Mouse (Mus musculus) midbrain, postnatal 0 days (tissue): ENCODE measurements at regions not wholly inside any gene's neighbourhood (a gene's known extent, or its start where the extent isn't known, plus 50 kb on each side); places are given as distances from the start of the nearest gene placed in this dataset.

Experiments
- ATAC-seq: fragments of 200-750 bp; cut with Nextera tagmentation; 2 replicates; pipeline ENCODE4 v1.8.0; 2017; ENCODE audit warnings: moderate number of reproducible peaks, mild to moderate bottlenecking, moderate TSS enrichment, moderate library complexity; ENCODE audit not compliant: low FRiP score
- DNase-seq: peaks from one replicate; pipeline ENCODE4 v3.0.0-alpha.2; 2015; ENCODE audit warnings: low spot score
- H3K27ac ChIP-seq: fragments of 300-500 bp; sonication (generic); 2 replicates; pipeline ENCODE4 v1.5.1; 2014; ENCODE audit warnings: low read depth, mild to moderate bottlenecking, low read length, mixed read lengths
- H3K27me3 ChIP-seq: fragments of 300-500 bp; sonication (generic); 2 replicates; pipeline ENCODE4 v1.6.1; 2014; ENCODE audit warnings: low read length, control low read depth, mixed read lengths; ENCODE audit not compliant: insufficient read depth
- H3K36me3 ChIP-seq: fragments of 300-500 bp; sonication (generic); 2 replicates; pipeline ENCODE4 v1.6.1; 2014; ENCODE audit warnings: low read length, control low read depth, mixed read lengths; ENCODE audit not compliant: insufficient read depth
- H3K4me1 ChIP-seq: fragments of 300-500 bp; sonication (generic); 2 replicates; pipeline ENCODE4 v1.6.1; 2014; ENCODE audit warnings: mild to moderate bottlenecking, control low read depth, antibody characterized with exemption, low read length, mixed read lengths; ENCODE audit not compliant: insufficient read depth
- H3K4me2 ChIP-seq: fragments of 300-500 bp; sonication (generic); 2 replicates; pipeline ENCODE4 v1.6.1; 2014; ENCODE audit warnings: low read depth, mild to moderate bottlenecking, low read length, mixed read lengths; ENCODE audit not compliant: poor library complexity, severe bottlenecking
- H3K4me3 ChIP-seq: fragments of 300-500 bp; sonication (generic); 2 replicates; pipeline ENCODE4 v1.5.1; 2014; ENCODE audit warnings: low read depth, mild to moderate bottlenecking, low read length, moderate library complexity
- H3K9ac ChIP-seq: fragments of 300-500 bp; sonication (generic); replicated peaks from 2 replicates; pipeline ENCODE4 v1.6.1; 2014; ENCODE audit warnings: mild to moderate bottlenecking, low read length, moderate library complexity, mixed read lengths; ENCODE audit not compliant: poor library complexity, severe bottlenecking
- H3K9me3 ChIP-seq: fragments of 300-500 bp; sonication (generic); 2 replicates; pipeline ENCODE4 v1.6.1; 2016; ENCODE audit warnings: low read length, control low read depth
- CTCF ChIP-seq: IDR thresholded peaks from 2 replicates; pipeline ENCODE4 v1.5.1; 2016; ENCODE audit warnings: antibody characterized with exemption, mild to moderate bottlenecking
- WGBS: fragments of 180-500 bp; shearing (Covaris S2); extraction: QIAGEN DNeasy Blood & Tissue Kit; methylation state at CpG from one replicate; pipeline ENCODE4 v1.1.7; 2014; 5-methylcytosine and 5-hydroxymethylcytosine counted together

DNA sequence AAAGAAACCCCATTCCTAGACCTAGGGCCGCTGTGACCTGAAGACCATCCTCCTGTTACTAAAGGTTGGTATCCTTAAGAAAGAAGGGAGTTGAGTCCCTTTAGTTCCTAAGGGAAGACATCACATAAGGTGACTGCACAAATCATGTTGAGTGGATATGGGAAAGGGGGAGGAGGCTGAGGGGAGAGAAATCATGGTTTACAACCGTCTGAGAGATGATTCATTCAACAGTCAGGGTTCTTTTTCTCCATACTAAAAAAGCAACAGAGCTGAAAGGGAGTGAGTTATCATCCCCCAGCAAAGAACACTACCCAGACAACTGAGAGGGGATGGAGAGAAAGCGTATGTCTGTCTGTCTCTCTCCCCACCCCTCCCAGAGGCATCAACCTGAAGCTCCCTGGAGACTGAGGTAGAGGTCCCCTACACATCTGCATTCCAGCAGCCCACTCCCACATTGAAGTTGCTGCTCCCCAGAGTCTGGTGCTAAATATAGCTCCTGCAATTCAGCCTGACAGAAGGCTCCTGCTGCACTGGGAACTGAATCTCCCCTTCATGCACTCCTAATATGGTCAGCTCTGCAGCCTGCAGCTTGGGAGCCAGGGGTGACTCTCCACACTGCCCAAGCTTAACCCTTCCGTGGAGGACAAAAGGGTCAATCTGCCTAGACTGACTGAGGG, 123.2 kb downstream of the Dyrk2 start:
- no peaks in the 10 kb centered on the region for H3K36me3 ChIP-seq
- H3K4me1 ChIP-seq: peaks cover 5% of the 10 kb centered on the region; the same call in 1 of the 2 replicates
- no peak overlapping the region for H3K4me2 ChIP-seq
- 53% methylated on average over 4 of the region's 4 CpGs for WGBS
- H3K9ac ChIP-seq: no peak overlapping the region
- ATAC-seq (no peak), DNase-seq (no peak)
- no peak for TF ChIP-seq CTCF
- H3K4me3 ChIP-seq: no peak overlapping the region
- peak overlapping the region; percentile 51; the same call in 1 of the 2 replicates for H3K27ac ChIP-seq
- H3K9me3 ChIP-seq: no peaks in the 10 kb centered on the region
- no peaks in the 10 kb centered on the region; the same call in 1 of the 2 replicates for H3K27me3 ChIP-seq

DNA sequence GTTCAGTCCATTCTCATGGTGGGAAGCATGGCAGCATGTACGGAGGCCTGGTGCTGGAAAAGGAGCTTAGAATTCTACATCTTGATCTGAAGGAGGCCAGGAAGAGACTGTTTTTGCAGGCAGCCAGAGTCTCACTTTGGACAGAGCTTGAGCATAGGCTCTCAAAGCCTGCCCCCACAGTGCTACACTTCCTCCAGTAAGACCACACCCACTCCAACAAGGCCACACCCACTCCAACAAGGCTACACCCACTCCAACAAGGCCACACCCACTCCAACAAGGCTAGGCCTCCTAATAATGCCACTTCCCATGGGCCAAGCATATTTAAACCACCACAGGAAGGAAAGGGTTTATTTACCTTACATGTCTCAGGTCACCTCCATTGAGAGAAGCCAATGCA, 121.0 kb downstream of the Dyrk2 start:
- no peak for DNase-seq
- 95% methylated on average over 1 of the region's 1 CpGs for WGBS
- TF ChIP-seq CTCF: no peak
- ATAC-seq: no peak
- H3K36me3 ChIP-seq: no peaks in the 10 kb centered on the region
- no peak overlapping the region for H3K9ac ChIP-seq
- no peaks in the 10 kb centered on the region; the same call in 1 of the 2 replicates for H3K27me3 ChIP-seq
- no peak overlapping the region for H3K27ac ChIP-seq
- peaks cover 5% of the 10 kb centered on the region; the same call in 1 of the 2 replicates for H3K4me1 ChIP-seq
- no peaks in the 10 kb centered on the region for H3K9me3 ChIP-seq
- no peak overlapping the region for H3K4me2 ChIP-seq
- no peak overlapping the region for H3K4me3 ChIP-seq

DNA sequence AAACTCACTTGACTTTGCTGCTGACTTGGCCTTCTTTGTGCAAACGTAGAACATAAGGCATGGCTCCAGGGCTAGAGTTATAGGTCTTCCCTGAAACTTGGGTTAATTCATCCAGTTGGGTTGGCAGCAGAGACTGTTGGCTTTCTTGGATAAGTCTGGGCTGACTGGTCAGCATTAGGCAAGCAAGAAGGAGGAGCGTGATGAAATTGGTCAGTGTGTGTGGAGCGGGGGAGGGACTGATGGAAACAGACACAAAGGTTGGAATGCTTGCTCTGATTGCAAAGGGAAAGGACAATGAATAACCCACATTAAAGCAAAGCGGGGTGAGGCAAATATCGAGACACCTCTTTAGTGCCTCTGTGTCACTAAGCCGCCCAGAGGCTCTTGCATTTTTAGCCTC, 120.3 kb downstream of the Dyrk2 start:
- H3K4me1 ChIP-seq: peaks cover 5% of the 10 kb centered on the region; the same call in 1 of the 2 replicates
- H3K4me3 ChIP-seq: no peak overlapping the region
- H3K9me3 ChIP-seq: no peaks in the 10 kb centered on the region
- H3K36me3 ChIP-seq: no peaks in the 10 kb centered on the region
- no peak overlapping the region for H3K4me2 ChIP-seq
- H3K27ac ChIP-seq: no peak overlapping the region
- no peak overlapping the region for H3K9ac ChIP-seq
- TF ChIP-seq CTCF: no peak
- no peak for ATAC-seq
- no peaks in the 10 kb centered on the region; the same call in 1 of the 2 replicates for H3K27me3 ChIP-seq
- DNase-seq: no peak
- 74% methylated on average over 6 of the region's 6 CpGs for whole genome bisulfite sequencing

DNA sequence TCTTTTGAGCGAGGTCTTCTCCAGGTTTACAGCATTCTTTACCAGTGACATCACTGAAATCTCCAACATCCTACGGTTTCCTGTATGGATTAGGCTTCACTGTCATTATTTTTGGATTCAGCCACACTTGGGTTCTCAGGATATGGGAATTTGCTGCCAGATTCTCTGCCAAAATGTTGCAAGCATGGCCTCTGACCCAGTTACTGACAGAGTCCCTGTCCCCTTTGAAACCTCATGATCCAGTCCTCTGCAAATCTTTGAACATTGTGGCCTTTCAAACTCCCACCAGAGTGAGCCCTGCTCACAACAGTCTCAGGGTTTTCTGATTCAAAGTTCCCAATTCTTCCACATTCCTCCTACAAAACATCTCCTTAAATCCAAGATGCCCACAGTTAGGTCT, 118.9 kb downstream of the Dyrk2 start:
- Histone ChIP-seq H3K4me2 (no peak overlapping the region), H3K9me3 (no peaks in the 10 kb centered on the region), H3K4me1 (peaks cover 5% of the 10 kb centered on the region; the same call in 1 of the 2 replicates), H3K9ac (no peak overlapping the region), H3K27me3 (no peaks in the 10 kb centered on the region; the same call in 1 of the 2 replicates), H3K4me3 (no peak overlapping the region), H3K27ac (no peak overlapping the region), H3K36me3 (no peaks in the 10 kb centered on the region)
- 89% methylated on average over 2 of the region's 2 CpGs for WGBS
- ATAC-seq: no peak
- DNase-seq: no peak
- no peak for TF ChIP-seq CTCF

DNA sequence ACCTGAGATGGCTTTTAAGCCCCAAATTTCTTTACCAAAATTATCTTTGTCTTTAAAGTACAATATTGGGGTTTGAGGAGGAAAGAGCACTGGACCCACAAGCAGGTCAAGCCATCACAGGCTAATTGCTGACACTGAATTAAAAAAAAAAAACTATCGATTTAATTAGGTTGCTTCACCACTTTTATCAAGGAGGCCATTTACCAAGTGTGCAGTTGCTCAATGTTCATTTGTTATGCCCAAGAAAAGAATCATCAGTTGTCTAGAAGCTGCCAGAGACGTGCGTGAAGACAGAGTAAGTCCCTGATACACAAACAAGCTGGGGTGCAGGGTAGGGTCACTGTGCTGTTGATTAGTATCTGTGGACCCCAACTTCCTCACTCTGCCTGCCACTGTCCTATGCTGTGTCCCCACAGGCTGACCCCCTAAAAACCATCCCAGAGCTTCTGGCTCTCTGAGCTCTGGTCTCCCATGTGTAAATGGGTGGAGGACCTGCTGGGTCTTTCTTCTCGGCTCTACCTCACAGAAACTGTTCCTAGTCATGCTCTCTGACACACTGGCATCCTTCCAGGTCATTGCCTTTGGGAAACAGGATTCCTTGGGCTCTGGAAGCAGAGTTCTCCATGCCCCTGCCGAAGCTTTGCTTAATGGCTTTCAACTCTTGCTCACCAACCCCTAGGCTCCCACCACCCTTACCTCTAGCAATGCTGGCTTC, 116.8 kb downstream of the Dyrk2 start:
- no peak overlapping the region for H3K9ac ChIP-seq
- H3K27me3 ChIP-seq: no peaks in the 10 kb centered on the region; the same call in 1 of the 2 replicates
- no peak overlapping the region for H3K4me3 ChIP-seq
- no peak for ATAC-seq
- no peaks in the 10 kb centered on the region for H3K36me3 ChIP-seq
- H3K4me1 ChIP-seq: no peaks in the 10 kb centered on the region
- H3K4me2 ChIP-seq: no peak overlapping the region
- H3K27ac ChIP-seq: no peak overlapping the region
- 83% methylated on average over 5 of the region's 5 CpGs for WGBS
- no peak for TF ChIP-seq CTCF
- DNase-seq: no peak
- no peaks in the 10 kb centered on the region for H3K9me3 ChIP-seq

DNA sequence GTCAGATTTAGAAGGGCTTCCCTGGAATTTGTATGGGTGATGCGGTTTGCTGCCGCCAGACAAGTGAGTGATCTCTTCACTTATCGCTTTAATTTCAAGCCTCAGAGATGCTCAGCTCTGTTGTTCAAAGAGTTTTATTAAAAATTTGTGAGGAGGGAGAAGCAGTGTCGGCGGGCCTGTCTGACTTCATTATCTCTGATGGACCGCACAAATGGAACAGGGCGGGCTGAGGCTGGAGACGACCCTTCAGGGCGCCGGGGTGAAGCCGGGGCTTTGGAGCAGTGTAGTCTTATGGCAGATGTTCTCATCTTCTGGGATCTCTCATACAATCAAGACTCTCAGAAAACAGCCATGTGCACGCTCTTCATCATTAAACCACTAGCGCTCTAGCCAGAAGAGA, 115.2 kb downstream of the Dyrk2 start:
- WGBS: 78% methylated on average over 13 of the region's 13 CpGs
- Histone ChIP-seq H3K27ac (no peak overlapping the region), H3K36me3 (no peaks in the 10 kb centered on the region), H3K4me1 (no peaks in the 10 kb centered on the region), H3K4me2 (no peak overlapping the region), H3K9me3 (no peaks in the 10 kb centered on the region), H3K9ac (no peak overlapping the region), H3K27me3 (no peaks in the 10 kb centered on the region; the same call in 1 of the 2 replicates), H3K4me3 (no peak overlapping the region)
- no peak for TF ChIP-seq CTCF
- ATAC-seq (no peak), DNase-seq (no peak)
